Mouse (Mus musculus) lung, adult 2 months (tissue): ENCODE results near the gene Paxip1. TPM values are rescaled to one million over a fixed set of nuclear protein-coding genes. Genes with fewer than 3 reads are reported as not detected.

Source experiments
- DNase-seq: peaks from one replicate; pipeline ENCODE4 v3.0.0; 2022
- H3K4me1 ChIP-seq: fragments of 200-500 bp; 2 replicates; pipeline ENCODE4 v1.6.1; 2011; ENCODE audit warnings: low read length; ENCODE audit not compliant: control insufficient read depth, insufficient read depth
- H3K4me3 ChIP-seq: fragments of 200-500 bp; replicated peaks from 2 replicates; pipeline ENCODE3; 2011; ENCODE audit warnings: low read depth, mild to moderate bottlenecking, control low read depth, low read length; ENCODE audit errors: extremely low read depth
- CTCF ChIP-seq: fragments of 200-500 bp; IDR thresholded peaks from 2 replicates; pipeline ENCODE4 v1.5.1; 2011; ENCODE audit warnings: mild to moderate bottlenecking, low read length, control low read depth; ENCODE audit not compliant: insufficient read depth
- POLR2A ChIP-seq: fragments of 200-500 bp; IDR thresholded peaks from 2 replicates; pipeline ENCODE4 v1.6.1; 2011; ENCODE audit warnings: low read depth, mild to moderate bottlenecking, control low read depth, low read length, borderline replicate concordance; ENCODE audit errors: extremely low read depth
- WGBS: fragments of 180-500 bp; shearing (Covaris S2); methylation state at CpG from one replicate; pipeline ENCODE4 v1.1.7; 2018; 5-methylcytosine and 5-hydroxymethylcytosine counted together
- polyA plus RNA-seq: library from polyadenylated mRNA; depleted of rRNA; stranded (reverse); fragments of >200 nt; gene quantifications from 2 replicates; pipeline ENCODE4 v1.2.3, GENCODE M21; 2012

The Paxip1 gene
- polyA plus RNA-seq, 1 experiment = 18.5 TPM

- Histone ChIP-seq H3K4me1 (peaks cover 5% of the 10 kb centered on the region; the same call in 1 of the 2 replicates), H3K4me3 (peak overlapping the region; percentile 92)
- 14% methylated on average over 8 of the region's 8 CpGs for WGBS
- TF ChIP-seq POLR2A (no peak), CTCF (no peak)
- DNase-seq = no peak
Observed at GRCm38 (mm10) chr5:27792173-27792470, 631 bp upstream of the Paxip1 start.

- peak overlapping the region; percentile 92 for H3K4me3 ChIP-seq
- peaks cover 5% of the 10 kb centered on the region; the same call in 1 of the 2 replicates for H3K4me1 ChIP-seq
- TF ChIP-seq CTCF (no peak), POLR2A (no peak)
- DNase-seq = peak; percentile 73
- WGBS = 0% methylated on average over 47 of the region's 47 CpGs
Observed at GRCm38 (mm10) chr5:27790910-27791288, 592 bp downstream of the Paxip1 start.

- WGBS = 12% methylated on average over 21 of the region's 21 CpGs
- peak; percentile 29 for DNase-seq
- no peak for TF ChIP-seq POLR2A
- no peak for TF ChIP-seq CTCF
- peaks cover 5% of the 10 kb centered on the region; the same call in 1 of the 2 replicates for H3K4me1 ChIP-seq
- peak overlapping the region; percentile 92 for H3K4me3 ChIP-seq
Observed at GRCm38 (mm10) chr5:27790086-27790909, 1.2 kb downstream of the Paxip1 start.

- 66% methylated on average over 10 of the region's 10 CpGs for WGBS
- Histone ChIP-seq H3K4me3 (no peak overlapping the region), H3K4me1 (peaks cover 5% of the 10 kb centered on the region; the same call in 1 of the 2 replicates)
- DNase-seq = no peak
- TF ChIP-seq CTCF (no peak), POLR2A (no peak)
Observed at GRCm38 (mm10) chr5:27789586-27789985, 1.9 kb downstream of the Paxip1 start.

- H3K4me3 ChIP-seq = no peak overlapping the region
- 93% methylated on average over 9 of the region's 9 CpGs for WGBS
- H3K4me1 ChIP-seq = no peaks in the 10 kb centered on the region
- no peak for DNase-seq
- TF ChIP-seq CTCF (no peak), POLR2A (no peak)
Observed at GRCm38 (mm10) chr5:27783381-27783780, 8.1 kb downstream of the Paxip1 start.

GRCm38 (mm10) chr5:27767948-27768347 lies 23.5 kb downstream of the Paxip1 start:
- Histone ChIP-seq H3K4me3 (no peak overlapping the region), H3K4me1 (no peaks in the 10 kb centered on the region)
- no peak for DNase-seq
- WGBS = 81% methylated on average over 5 of the region's 5 CpGs
- no peak for TF ChIP-seq CTCF
- no peak for TF ChIP-seq POLR2A

- Histone ChIP-seq H3K4me3 (no peak overlapping the region), H3K4me1 (no peaks in the 10 kb centered on the region)
- DNase-seq = no peak
- TF ChIP-seq POLR2A = no peak
- no peak for TF ChIP-seq CTCF
- WGBS = 77% methylated on average over 4 of the region's 4 CpGs
Observed at GRCm38 (mm10) chr5:27765780-27766179, 25.7 kb downstream of the Paxip1 start.

- WGBS = 74% methylated on average over 1 of the region's 1 CpGs
- Histone ChIP-seq H3K4me3 (no peak overlapping the region), H3K4me1 (no peaks in the 10 kb centered on the region)
- no peak for TF ChIP-seq CTCF
- no peak for TF ChIP-seq POLR2A
- DNase-seq = no peak
Observed at GRCm38 (mm10) chr5:27744944-27745343, 46.5 kb downstream of the Paxip1 start.

- WGBS = 77% methylated on average over 6 of the region's 6 CpGs
- H3K4me1 ChIP-seq = no peaks in the 10 kb centered on the region
- no peak for DNase-seq
- no peak for TF ChIP-seq POLR2A
- TF ChIP-seq CTCF = no peak
- H3K4me3 ChIP-seq = no peak overlapping the region
Observed at GRCm38 (mm10) chr5:27739216-27739615, 52.3 kb downstream of the Paxip1 start.

- no peaks in the 10 kb centered on the region for H3K4me1 ChIP-seq
- TF ChIP-seq POLR2A = no peak
- peak; percentile 54 for TF ChIP-seq CTCF
- H3K4me3 ChIP-seq = no peak overlapping the region
- WGBS = 4% methylated on average over 3 of the region's 3 CpGs
- DNase-seq = peak; percentile 9
Observed at GRCm38 (mm10) chr5:27737168-27737567, 54.3 kb downstream of the Paxip1 start.
